Mouse (Mus musculus) kidney, adult 2 months (tissue): ENCODE results near the gene Vav3.

Experiments
- CTCF ChIP-seq: fragments of 200-500 bp; conservative IDR thresholded peaks from 2 replicates; pipeline ENCODE4 v1.5.1; 2011; ENCODE audit warnings: low read depth, mild to moderate bottlenecking, control low read depth, low read length, moderate library complexity, mixed read lengths; ENCODE audit not compliant: insufficient read depth, insufficient read length
- POLR2A ChIP-seq: fragments of 200-500 bp; IDR thresholded peaks from one replicate; pipeline ENCODE4 v1.6.1; 2011; ENCODE audit warnings: low read depth, low read length, control low read depth

DNA sequence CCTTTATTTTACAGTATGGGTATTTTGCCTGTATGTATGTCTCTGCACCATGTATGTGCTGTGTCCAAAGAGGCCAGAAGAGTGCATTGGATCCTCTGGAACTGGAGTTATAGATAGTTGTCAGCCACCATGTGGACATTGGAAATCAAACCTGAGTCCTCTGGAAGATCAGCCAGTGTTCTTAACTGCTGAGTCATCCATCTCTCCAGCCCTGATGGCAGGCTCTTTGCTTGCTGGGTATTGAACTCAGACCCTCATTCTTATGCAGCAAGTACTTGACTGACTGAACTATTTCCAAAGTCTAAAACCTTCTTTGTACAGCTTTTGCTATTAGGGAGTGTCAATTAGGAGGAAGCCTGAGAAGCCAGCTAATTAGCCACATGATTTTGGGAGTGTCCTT, 126.1 kb downstream of the Vav3 start:
- no peak for TF ChIP-seq CTCF
- TF ChIP-seq POLR2A: no peak
